Mouse (Mus musculus) stomach, embryonic 14.5 days (tissue): ENCODE measurements around the gene Nfic. TPM values are rescaled to one million over a fixed set of nuclear protein-coding genes. Genes with fewer than 3 reads are reported as not detected.

ENCODE experiments used
- ATAC-seq: fragments of 200-750 bp; cut with Nextera tagmentation; 2 replicates; pipeline ENCODE4 v1.8.0; 2017; ENCODE audit warnings: low read depth, moderate TSS enrichment; ENCODE audit not compliant: insufficient number of reproducible peaks, insufficient read depth, low FRiP score
- H3K27ac ChIP-seq: fragments of 300-500 bp; sonication (generic); 2 replicates; pipeline ENCODE4 v1.5.1; 2014; ENCODE audit warnings: mild to moderate bottlenecking, low read length, moderate library complexity, mixed read lengths
- H3K27me3 ChIP-seq: fragments of 300-500 bp; sonication (generic); 2 replicates; pipeline ENCODE4 v1.6.1; 2014; ENCODE audit warnings: low read length, control low read depth, mixed read lengths; ENCODE audit not compliant: control insufficient read depth, insufficient read depth
- H3K36me3 ChIP-seq: fragments of 300-500 bp; sonication (generic); 2 replicates; pipeline ENCODE4 v1.6.1; 2014; ENCODE audit warnings: mild to moderate bottlenecking, control low read depth, low read length, moderate library complexity, mixed read lengths; ENCODE audit not compliant: control insufficient read depth, insufficient read depth
- H3K4me1 ChIP-seq: fragments of 300-500 bp; sonication (generic); 2 replicates; pipeline ENCODE4 v1.6.1; 2014; ENCODE audit warnings: low read length, control low read depth, mixed read lengths; ENCODE audit not compliant: control insufficient read depth, insufficient read depth
- H3K4me2 ChIP-seq: fragments of 300-500 bp; sonication (generic); replicated peaks from 2 replicates; pipeline ENCODE4 v1.6.1; 2014; ENCODE audit warnings: low read depth, low read length, control low read depth
- H3K4me3 ChIP-seq: fragments of 300-500 bp; sonication (generic); 2 replicates; pipeline ENCODE4 v1.5.1; 2014; ENCODE audit warnings: low read depth, low read length, control low read depth
- H3K9ac ChIP-seq: fragments of 300-500 bp; sonication (generic); replicated peaks from 2 replicates; pipeline ENCODE4 v1.6.1; 2014; ENCODE audit warnings: low read depth, mild to moderate bottlenecking, control low read depth, low read length, moderate library complexity, mixed read lengths
- H3K9me3 ChIP-seq: fragments of 300-500 bp; sonication (generic); 2 replicates; pipeline ENCODE4 v1.6.1; 2016; ENCODE audit warnings: low read depth, low read length, control low read depth; ENCODE audit not compliant: control insufficient read depth
- WGBS: fragments of 180-500 bp; shearing (Covaris S2); extraction: QIAGEN DNeasy Blood & Tissue Kit; methylation state at CpG from one replicate; pipeline ENCODE4 v1.1.7; 2014; 5-methylcytosine and 5-hydroxymethylcytosine counted together
- polyA plus RNA-seq: library from polyadenylated mRNA; unstranded; fragments of >200 nt; fragmentation: Nextera tagmentation; extraction: Ambion mirVana; gene quantifications from 2 replicates; pipeline ENCODE4 v1.2.1, GENCODE M21; 2014

The Nfic gene
- polyA plus RNA-seq, 1 experiment from 2014 or later, result 80.1 TPM

- Histone ChIP-seq H3K27me3 (no peaks in the 10 kb centered on the region), H3K9me3 (no peaks in the 10 kb centered on the region), H3K36me3 (peaks cover 28% of the 10 kb centered on the region), H3K4me2 (no peak overlapping the region; the same call in none of the 2 replicates), H3K9ac (no peak overlapping the region), H3K27ac (0 out of 2 replicates have a peak overlapping the region, but pooled peaks have one; percentile 15), H3K4me1 (peaks cover 53% of the 10 kb centered on the region), H3K4me3 (0 out of 2 replicates have a peak overlapping the region, but pooled peaks have one; percentile 11)
- 42% methylated on average over 24 of the region's 24 CpGs for WGBS
- no peak for ATAC-seq
Measured at GRCm38 (mm10) chr10:81406504-81407440, 48.7 kb downstream of the Nfic start.

- Histone ChIP-seq H3K9me3 (no peaks in the 10 kb centered on the region), H3K27ac (no peak overlapping the region), H3K4me2 (no peak overlapping the region), H3K4me1 (peaks cover 50% of the 10 kb centered on the region), H3K36me3 (peaks cover 28% of the 10 kb centered on the region), H3K27me3 (no peaks in the 10 kb centered on the region), H3K9ac (no peak overlapping the region), H3K4me3 (no peak overlapping the region)
- no peak for ATAC-seq
- WGBS, result 47% methylated on average over 13 of the region's 13 CpGs
Measured at GRCm38 (mm10) chr10:81405588-81406201, 49.7 kb downstream of the Nfic start.

- Histone ChIP-seq H3K9ac (no peak overlapping the region), H3K27ac (no peak overlapping the region), H3K9me3 (no peaks in the 10 kb centered on the region), H3K4me3 (no peak overlapping the region), H3K27me3 (no peaks in the 10 kb centered on the region), H3K4me2 (no peak overlapping the region), H3K36me3 (peaks cover 38% of the 10 kb centered on the region), H3K4me1 (peaks cover 41% of the 10 kb centered on the region)
- no peak for ATAC-seq
- WGBS, result 66% methylated on average over 18 of the region's 18 CpGs
Measured at GRCm38 (mm10) chr10:81404720-81405119, 50.7 kb downstream of the Nfic start.

GRCm38 (mm10) chr10:81404082-81404481 lies 51.4 kb downstream of the Nfic start:
- 26% methylated on average over 9 of the region's 9 CpGs for WGBS

GRCm38 (mm10) chr10:81403511-81403910 lies 51.9 kb downstream of the Nfic start:
- WGBS, result 59% methylated on average over 10 of the region's 10 CpGs
- Histone ChIP-seq H3K36me3 (peaks cover 41% of the 10 kb centered on the region), H3K4me3 (no peak overlapping the region), H3K4me1 (peaks cover 37% of the 10 kb centered on the region), H3K9ac (0 out of 2 replicates have a peak overlapping the region, but pooled peaks have one; percentile 0), H3K4me2 (no peak overlapping the region), H3K27me3 (no peaks in the 10 kb centered on the region), H3K27ac (peak overlapping the region; percentile 85; the same call in 1 of the 2 replicates), H3K9me3 (no peaks in the 10 kb centered on the region)
- ATAC-seq, result no peak

More at GRCm38 (mm10) chr10:81404082-81404481, 51.4 kb downstream of the Nfic start:
- H3K4me3 ChIP-seq, result no peak overlapping the region
- ATAC-seq, result no peak
- peaks cover 37% of the 10 kb centered on the region for H3K4me1 ChIP-seq
- peaks cover 41% of the 10 kb centered on the region for H3K36me3 ChIP-seq
- H3K9me3 ChIP-seq, result no peaks in the 10 kb centered on the region
- H3K27me3 ChIP-seq, result no peaks in the 10 kb centered on the region
- no peak overlapping the region for H3K9ac ChIP-seq
- H3K4me2 ChIP-seq, result no peak overlapping the region
- no peak overlapping the region for H3K27ac ChIP-seq

- peak overlapping the region; percentile 85 for H3K27ac ChIP-seq
- peak overlapping the region; percentile 19 for H3K4me2 ChIP-seq
- WGBS, result 13% methylated on average over 7 of the region's 7 CpGs
- no peak for ATAC-seq
- H3K9me3 ChIP-seq, result no peaks in the 10 kb centered on the region
- no peaks in the 10 kb centered on the region for H3K27me3 ChIP-seq
- 0 out of 2 replicates have a peak overlapping the region, but pooled peaks have one; percentile 0 for H3K9ac ChIP-seq
- peaks cover 50% of the 10 kb centered on the region for H3K36me3 ChIP-seq
- H3K4me1 ChIP-seq, result peaks cover 27% of the 10 kb centered on the region
- no peak overlapping the region for H3K4me3 ChIP-seq
Measured at GRCm38 (mm10) chr10:81402227-81402765, 53.1 kb downstream of the Nfic start.

GRCm38 (mm10) chr10:81401521-81402226 lies 53.8 kb downstream of the Nfic start:
- Histone ChIP-seq H3K9ac (no peak overlapping the region), H3K36me3 (peaks cover 43% of the 10 kb centered on the region), H3K4me3 (no peak overlapping the region)

GRCm38 (mm10) chr10:81401205-81401520 lies 54.3 kb downstream of the Nfic start:
- H3K36me3 ChIP-seq, result peaks cover 41% of the 10 kb centered on the region
- H3K9me3 ChIP-seq, result no peaks in the 10 kb centered on the region
- no peaks in the 10 kb centered on the region for H3K27me3 ChIP-seq
- H3K4me2 ChIP-seq, result 0 out of 2 replicates have a peak overlapping the region, but pooled peaks have one; percentile 3
- H3K27ac ChIP-seq, result peak overlapping the region; percentile 85; the same call in 1 of the 2 replicates
- no peak overlapping the region for H3K9ac ChIP-seq
- no peak overlapping the region for H3K4me3 ChIP-seq
- peaks cover 25% of the 10 kb centered on the region for H3K4me1 ChIP-seq
- ATAC-seq, result no peak
- WGBS, result 33% methylated on average over 10 of the region's 10 CpGs

More at GRCm38 (mm10) chr10:81401521-81402226, 53.8 kb downstream of the Nfic start:
- H3K27me3 ChIP-seq, result no peaks in the 10 kb centered on the region
- H3K27ac ChIP-seq, result peak overlapping the region; percentile 85; the same call in 1 of the 2 replicates
- H3K4me2 ChIP-seq, result peak overlapping the region; percentile 19
- ATAC-seq, result peak; percentile 79
- WGBS, result 7% methylated on average over 18 of the region's 18 CpGs
- H3K4me1 ChIP-seq, result peaks cover 25% of the 10 kb centered on the region
- H3K9me3 ChIP-seq, result no peaks in the 10 kb centered on the region
